Mouse (Mus musculus): ENCODE measurements around the gene Map2k1.

The Map2k1 gene

GRCm38 (mm10) chr9:64160471-64160870 is 93.0 kb downstream of the Map2k1 start:
- no peak for DNase-seq (ENCODE audit: low spot score in 2 of 2)

GRCm38 (mm10) chr9:64156641-64157040 is 96.8 kb downstream of the Map2k1 start:
- no peak for DNase-seq (ENCODE audit: low spot score in 2 of 2)

GRCm38 (mm10) chr9:64139879-64140278 is 113.6 kb downstream of the Map2k1 start:
- DNase-seq (ENCODE audit: low spot score in 2 of 2): no peak

- peak; percentile 49 to 70 for DNase-seq (ENCODE audit: low spot score in 2 of 2)
Observed at GRCm38 (mm10) chr9:64138896-64139295, 114.5 kb downstream of the Map2k1 start.

Data from spleen, postnatal 10 days (tissue).